Mouse (Mus musculus): ENCODE measurements at regions not wholly inside any gene's neighbourhood (a gene's known extent, or its start where the extent isn't known, plus 50 kb on each side); places are given as distances from the start of the nearest gene placed in this dataset.

- ATAC-seq, result no peak
- H3K9me3 ChIP-seq, result no peaks in the 10 kb centered on the region
- H3K4me3 ChIP-seq (replicated peaks), result no peak overlapping the region
- H3K36me3 ChIP-seq, result no peaks in the 10 kb centered on the region
- WGBS, result 89% methylated on average over 2 of the region's 2 CpGs
- H3K27me3 ChIP-seq (replicated peaks), result no peaks in the 10 kb centered on the region
- H3K4me1 ChIP-seq (replicated peaks), result no peaks in the 10 kb centered on the region; the same call in 1 of the 2 replicates
- H3K9ac ChIP-seq, result no peak overlapping the region
- H3K27ac ChIP-seq, result no peak overlapping the region
- H3K4me2 ChIP-seq (replicated peaks), result no peak overlapping the region
Measured at GRCm38 (mm10) chr7:145007216-145007615, 67.5 kb upstream of the Ccnd1 start.

- Histone ChIP-seq H3K27me3 (replicated peaks) (no peaks in the 10 kb centered on the region), H3K36me3 (no peaks in the 10 kb centered on the region), H3K4me1 (replicated peaks) (no peaks in the 10 kb centered on the region), H3K9me3 (no peaks in the 10 kb centered on the region), H3K27ac (no peak overlapping the region), H3K9ac (no peak overlapping the region), H3K4me3 (replicated peaks) (no peak overlapping the region), H3K4me2 (replicated peaks) (no peak overlapping the region)
- 65% methylated on average over 4 of the region's 4 CpGs for WGBS
- ATAC-seq, result no peak
Measured at GRCm38 (mm10) chr7:145001503-145002084, 61.9 kb upstream of the Ccnd1 start.

DNA sequence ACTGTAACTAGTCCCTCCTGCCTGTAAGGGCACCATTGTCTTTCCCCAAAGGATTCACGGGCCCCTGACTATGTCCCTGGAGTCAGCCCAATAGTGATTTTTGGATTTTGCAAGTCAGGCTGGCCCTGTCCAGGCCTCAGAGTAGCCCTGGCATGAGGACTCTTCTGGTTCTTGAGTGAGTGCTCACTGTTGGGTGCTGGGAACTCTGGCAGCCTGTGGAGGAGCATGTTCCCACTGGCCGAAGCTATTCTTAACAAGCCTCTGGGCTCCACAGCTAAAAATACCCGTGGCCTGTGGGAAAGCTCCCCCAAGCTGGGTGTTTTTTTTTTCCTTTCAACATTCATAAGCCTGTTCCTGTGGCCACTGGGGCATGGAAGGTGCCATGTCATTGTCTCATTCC, 60.0 kb upstream of the Ccnd1 start:
- no peak for ATAC-seq
- no peaks in the 10 kb centered on the region for H3K4me1 ChIP-seq (replicated peaks)
- H3K27me3 ChIP-seq (replicated peaks), result no peaks in the 10 kb centered on the region
- no peak overlapping the region for H3K4me2 ChIP-seq (replicated peaks)
- 76% methylated on average over 3 of the region's 3 CpGs for WGBS
- H3K9ac ChIP-seq, result no peak overlapping the region
- no peak overlapping the region for H3K27ac ChIP-seq
- H3K4me3 ChIP-seq (replicated peaks), result no peak overlapping the region
- no peaks in the 10 kb centered on the region for H3K9me3 ChIP-seq
- H3K36me3 ChIP-seq, result no peaks in the 10 kb centered on the region

DNA sequence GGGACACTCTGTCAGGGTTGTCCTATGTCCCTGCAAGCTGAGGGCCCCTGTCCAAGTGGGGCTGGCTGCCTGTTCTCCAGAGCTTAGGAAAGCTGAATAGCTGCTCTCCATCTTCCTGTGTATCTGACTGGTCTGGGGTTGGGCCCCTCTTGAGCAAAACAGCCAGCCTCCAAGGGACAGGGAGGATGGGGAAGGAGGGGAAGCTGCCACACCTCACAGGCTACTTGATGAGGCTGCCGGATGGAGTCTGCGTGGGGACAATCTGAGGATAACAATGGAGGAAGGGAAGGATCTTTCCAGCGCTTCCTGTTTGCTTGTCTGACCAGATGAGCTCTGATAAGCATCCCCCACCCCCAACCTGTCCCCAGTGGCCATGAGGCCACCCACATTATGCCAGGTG, 57.1 kb upstream of the Ccnd1 start:
- H3K36me3 ChIP-seq, result no peaks in the 10 kb centered on the region
- no peak overlapping the region for H3K4me3 ChIP-seq (replicated peaks)
- no peak overlapping the region for H3K9ac ChIP-seq
- H3K4me1 ChIP-seq (replicated peaks), result no peaks in the 10 kb centered on the region
- H3K4me2 ChIP-seq (replicated peaks), result no peak overlapping the region
- 36% methylated on average over 3 of the region's 3 CpGs for WGBS
- no peak for ATAC-seq
- H3K27me3 ChIP-seq (replicated peaks), result no peaks in the 10 kb centered on the region
- H3K27ac ChIP-seq, result no peak overlapping the region
- H3K9me3 ChIP-seq, result no peaks in the 10 kb centered on the region

DNA sequence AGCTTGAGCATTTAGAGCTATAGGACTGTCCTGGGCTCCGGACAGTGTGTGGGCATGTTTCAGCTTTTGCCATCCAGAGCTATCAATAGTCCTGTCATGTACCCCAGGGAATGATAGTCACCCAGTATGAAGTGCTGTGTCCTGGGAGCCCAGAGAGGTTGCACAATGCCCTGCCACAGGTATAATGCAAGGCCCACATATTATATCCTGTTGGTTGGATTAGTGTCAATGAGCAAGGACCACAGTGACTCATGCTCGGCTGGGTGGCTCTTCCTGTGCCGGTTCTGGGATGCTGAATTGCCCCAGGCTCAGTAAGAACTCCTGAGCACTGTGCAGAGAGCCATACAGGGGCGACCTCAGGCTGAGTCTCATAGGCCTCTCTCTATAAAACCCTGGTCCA, 54.5 kb upstream of the Ccnd1 start:
- 77% methylated on average over 4 of the region's 4 CpGs for WGBS
- no peaks in the 10 kb centered on the region for H3K27me3 ChIP-seq (replicated peaks)

DNA sequence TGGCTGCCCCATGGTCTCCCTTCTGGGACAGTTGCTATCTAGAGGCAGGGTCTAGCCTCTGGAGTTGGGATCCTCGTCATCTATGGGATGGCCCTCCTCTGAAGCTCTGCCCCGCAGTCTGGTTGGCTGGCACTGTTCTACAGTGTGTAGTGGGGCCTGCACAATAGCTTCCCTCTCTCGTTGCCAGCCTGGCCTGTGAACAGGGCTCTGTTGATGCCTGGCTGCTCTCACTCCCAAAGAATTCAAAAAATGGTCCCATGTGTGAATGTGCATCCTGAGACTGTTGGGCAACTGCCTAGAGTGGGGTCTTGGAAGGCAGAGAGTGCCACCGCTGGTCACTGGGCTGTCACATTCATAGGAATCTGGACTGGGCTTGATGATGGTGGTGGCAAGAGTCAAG, 53.8 kb upstream of the Ccnd1 start:
- H3K4me3 ChIP-seq (replicated peaks), result no peak overlapping the region
- H3K36me3 ChIP-seq, result no peaks in the 10 kb centered on the region
- no peak for ATAC-seq
- no peak overlapping the region for H3K27ac ChIP-seq
- no peak overlapping the region for H3K4me2 ChIP-seq (replicated peaks)
- H3K4me1 ChIP-seq (replicated peaks), result no peaks in the 10 kb centered on the region
- H3K9ac ChIP-seq, result no peak overlapping the region
- no peaks in the 10 kb centered on the region for H3K9me3 ChIP-seq
- no peaks in the 10 kb centered on the region for H3K27me3 ChIP-seq (replicated peaks)
- WGBS, result 83% methylated on average over 4 of the region's 4 CpGs

More for the DNA sequence above, 54.5 kb upstream of the Ccnd1 start:
- H3K36me3 ChIP-seq, result no peaks in the 10 kb centered on the region
- ATAC-seq, result no peak
- no peaks in the 10 kb centered on the region for H3K4me1 ChIP-seq (replicated peaks)
- no peak overlapping the region for H3K4me3 ChIP-seq (replicated peaks)
- no peak overlapping the region for H3K27ac ChIP-seq
- no peak overlapping the region for H3K4me2 ChIP-seq (replicated peaks)
- H3K9ac ChIP-seq, result no peak overlapping the region
- no peaks in the 10 kb centered on the region for H3K9me3 ChIP-seq

GRCm38 (mm10) chr7:144991760-144992159, 52.0 kb upstream of the Ccnd1 start:
- Histone ChIP-seq H3K4me2 (replicated peaks) (no peak overlapping the region), H3K4me1 (replicated peaks) (no peaks in the 10 kb centered on the region), H3K9ac (no peak overlapping the region), H3K36me3 (no peaks in the 10 kb centered on the region), H3K27ac (no peak overlapping the region), H3K9me3 (no peaks in the 10 kb centered on the region), H3K4me3 (replicated peaks) (no peak overlapping the region), H3K27me3 (replicated peaks) (no peaks in the 10 kb centered on the region)
- 84% methylated on average over 1 of the region's 1 CpGs for WGBS
- ATAC-seq, result no peak

Measured in intestine, embryonic 15.5 days (tissue).